Mouse (Mus musculus) lung, postnatal 0 days (tissue): Measurements from ENCODE around the gene Cby1.

Experiments
- CTCF ChIP-seq: IDR thresholded peaks from 2 replicates; pipeline ENCODE4 v1.5.1; 2016; ENCODE audit warnings: antibody characterized with exemption, mild to moderate bottlenecking
- EP300 ChIP-seq: IDR thresholded peaks from 2 replicates; pipeline ENCODE4 v1.6.1; 2016; ENCODE audit warnings: antibody characterized with exemption, mild to moderate bottlenecking, control low read depth

DNA sequence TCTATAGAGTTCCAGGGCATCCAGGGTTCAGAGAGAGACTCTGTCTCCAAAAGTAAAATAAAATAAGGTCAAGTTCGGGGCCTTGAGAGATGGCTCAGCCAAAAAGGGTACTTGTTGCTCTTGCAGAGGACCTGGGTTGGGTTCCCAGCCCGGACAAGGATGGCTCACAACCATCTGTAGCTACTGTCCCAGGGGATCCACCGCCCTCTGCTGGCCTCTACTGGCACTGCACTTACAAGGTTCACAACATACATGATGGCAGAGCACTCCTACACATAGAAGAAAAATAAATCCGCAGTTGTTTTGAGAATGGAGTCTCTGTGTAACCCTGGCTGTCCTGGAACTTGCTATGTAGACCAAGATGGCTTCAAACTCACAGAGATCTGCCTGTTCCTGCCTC, 2.9 kb downstream of the Cby1 start:
- TF ChIP-seq EP300: no peak
- TF ChIP-seq CTCF: peak; percentile 63
